Mouse (Mus musculus) liver, embryonic 14.5 days (tissue): ENCODE results near the gene Lyrm9.

Experiments
- CTCF ChIP-seq: IDR thresholded peaks from 2 replicates; pipeline ENCODE4 v1.5.1; 2016; ENCODE audit warnings: antibody characterized with exemption, low read depth, control low read depth
- EP300 ChIP-seq: IDR thresholded peaks from 2 replicates; pipeline ENCODE4 v1.6.1; 2016; ENCODE audit warnings: antibody characterized with exemption, low read depth

DNA sequence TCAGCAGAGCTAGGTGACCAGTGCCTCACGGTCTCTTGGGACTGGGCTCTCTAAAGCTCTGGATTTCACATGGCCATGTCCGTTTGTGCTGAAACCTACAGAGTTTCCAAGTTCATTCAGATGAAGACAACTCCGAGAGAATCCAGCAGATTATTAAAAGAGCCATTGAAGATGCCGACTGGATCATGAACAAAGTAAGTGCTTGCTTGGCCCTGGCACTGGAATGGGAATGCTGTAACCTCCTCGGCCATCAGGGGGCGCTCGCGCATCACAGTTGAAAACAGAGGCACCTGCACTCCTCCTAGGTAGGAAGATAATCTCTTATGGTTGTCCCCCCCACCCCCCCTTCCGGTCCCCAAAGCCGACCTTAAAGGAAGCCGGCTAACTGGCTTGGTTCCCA lies 11.6 kb downstream of the Lyrm9 start:
- TF ChIP-seq CTCF (peak; percentile 89), EP300 (no peak)
